Mouse (Mus musculus) intestine, postnatal 0 days (tissue): ENCODE measurements around the gene B3galt6. TPM values are rescaled to one million over a fixed set of nuclear protein-coding genes. Genes with fewer than 3 reads are reported as not detected.

ENCODE experiments used
- ATAC-seq: fragments of 200-750 bp; cut with Nextera tagmentation; 2 replicates; pipeline ENCODE4 v1.8.0; 2017; ENCODE audit warnings: mild to moderate bottlenecking, moderate TSS enrichment, moderate library complexity
- H3K27ac ChIP-seq: fragments of 300-500 bp; sonication (generic); 2 replicates; pipeline ENCODE4 v1.5.1; 2014; ENCODE audit warnings: mild to moderate bottlenecking, low read depth, low read length, moderate library complexity
- H3K27me3 ChIP-seq: fragments of 300-500 bp; sonication (generic); replicated peaks from 2 replicates; pipeline ENCODE4 v1.6.1; 2014; ENCODE audit warnings: low read length, mixed read lengths; ENCODE audit not compliant: control insufficient read depth, insufficient read depth
- H3K36me3 ChIP-seq: fragments of 300-500 bp; sonication (generic); 2 replicates; pipeline ENCODE4 v1.6.1; 2014; ENCODE audit warnings: mild to moderate bottlenecking, moderate library complexity; ENCODE audit not compliant: control insufficient read depth, insufficient read depth
- H3K4me1 ChIP-seq: fragments of 300-500 bp; sonication (generic); replicated peaks from 2 replicates; pipeline ENCODE4 v1.6.1; 2014; ENCODE audit warnings: antibody characterized with exemption, low read length, mixed read lengths; ENCODE audit not compliant: control insufficient read depth, insufficient read depth
- H3K4me2 ChIP-seq: fragments of 300-500 bp; sonication (generic); replicated peaks from 2 replicates; pipeline ENCODE4 v1.6.1; 2014; ENCODE audit warnings: low read depth, mild to moderate bottlenecking, moderate library complexity
- H3K4me3 ChIP-seq: fragments of 300-500 bp; sonication (generic); 2 replicates; pipeline ENCODE4 v1.5.1; 2014; ENCODE audit warnings: low read depth, low read length
- H3K9ac ChIP-seq: fragments of 300-500 bp; sonication (generic); 2 replicates; pipeline ENCODE4 v1.6.1; 2014; ENCODE audit warnings: mild to moderate bottlenecking, low read depth, low read length
- H3K9me3 ChIP-seq: fragments of 300-500 bp; sonication (generic); 2 replicates; pipeline ENCODE4 v1.6.1; 2016; ENCODE audit warnings: mixed run types; ENCODE audit not compliant: control insufficient read depth
- CTCF ChIP-seq: sonication (generic); IDR thresholded peaks from 2 replicates; pipeline ENCODE4 v1.5.1; 2016; ENCODE audit warnings: low read depth, mild to moderate bottlenecking, control low read depth, antibody characterized with exemption, moderate library complexity
- WGBS: fragments of 180-500 bp; shearing (Covaris S2); extraction: QIAGEN DNeasy Blood & Tissue Kit; methylation state at CpG from one replicate; pipeline ENCODE4 v1.1.7; 2014; 5-methylcytosine and 5-hydroxymethylcytosine counted together
- polyA plus RNA-seq: library from polyadenylated mRNA; unstranded; fragments of >200 nt; fragmentation: Nextera tagmentation; extraction: Ambion mirVana; gene quantifications from 2 replicates; pipeline ENCODE4 v1.2.1, GENCODE M21; 2015

Gene B3galt6
- polyA plus RNA-seq, 1 experiment from 2014 or later = 6.0 TPM

GRCm38 (mm10) chr4:156031593-156032391 is 39.3 kb upstream of the B3galt6 start:
- 1% methylated on average over 24 of the region's 24 CpGs for WGBS
- peak; percentile 7; the same call in 1 of the 2 replicates for TF ChIP-seq CTCF
- peaks cover 22% of the 10 kb centered on the region; the same call in 1 of the 2 replicates for H3K36me3 ChIP-seq
- H3K4me2 ChIP-seq = peak overlapping the region; percentile 76
- H3K4me1 ChIP-seq = peaks cover 9% of the 10 kb centered on the region; the same call in 1 of the 2 replicates
- no peaks in the 10 kb centered on the region for H3K27me3 ChIP-seq
- peak; percentile 70 for ATAC-seq
- H3K9ac ChIP-seq = peak overlapping the region; percentile 58
- no peaks in the 10 kb centered on the region for H3K9me3 ChIP-seq
- H3K27ac ChIP-seq = peak overlapping the region; percentile 71
- H3K4me3 ChIP-seq = peak overlapping the region; percentile 54

DNA sequence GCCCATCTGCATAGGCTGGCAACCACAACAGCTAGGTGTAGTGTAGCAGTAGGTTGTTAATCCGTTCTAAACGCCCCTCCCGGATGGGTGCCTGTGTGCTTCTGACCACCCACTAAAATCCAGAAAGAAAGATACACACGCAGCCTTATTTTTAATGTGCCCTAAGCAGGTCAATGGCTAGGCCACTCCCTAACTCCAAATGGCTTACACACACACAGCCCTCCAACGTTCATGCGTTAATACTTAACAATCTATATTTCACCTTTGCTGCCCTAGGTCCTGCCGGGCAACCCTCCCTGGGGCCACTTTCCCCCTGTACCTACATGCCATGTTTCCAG is 38.8 kb upstream of the B3galt6 start:
- no peak for TF ChIP-seq CTCF
- Histone ChIP-seq H3K36me3 (peaks cover 22% of the 10 kb centered on the region; the same call in 1 of the 2 replicates), H3K4me2 (peak overlapping the region; percentile 76), H3K4me3 (peak overlapping the region; percentile 54), H3K9ac (peak overlapping the region; percentile 58), H3K27ac (0 out of 2 replicates have a peak overlapping the region, but pooled peaks have one; percentile 71), H3K4me1 (peaks cover 9% of the 10 kb centered on the region; the same call in 1 of the 2 replicates), H3K27me3 (no peaks in the 10 kb centered on the region), H3K9me3 (no peaks in the 10 kb centered on the region)
- 2% methylated on average over 7 of the region's 7 CpGs for WGBS
- ATAC-seq = no peak; the same call in 1 of the 2 replicates

DNA sequence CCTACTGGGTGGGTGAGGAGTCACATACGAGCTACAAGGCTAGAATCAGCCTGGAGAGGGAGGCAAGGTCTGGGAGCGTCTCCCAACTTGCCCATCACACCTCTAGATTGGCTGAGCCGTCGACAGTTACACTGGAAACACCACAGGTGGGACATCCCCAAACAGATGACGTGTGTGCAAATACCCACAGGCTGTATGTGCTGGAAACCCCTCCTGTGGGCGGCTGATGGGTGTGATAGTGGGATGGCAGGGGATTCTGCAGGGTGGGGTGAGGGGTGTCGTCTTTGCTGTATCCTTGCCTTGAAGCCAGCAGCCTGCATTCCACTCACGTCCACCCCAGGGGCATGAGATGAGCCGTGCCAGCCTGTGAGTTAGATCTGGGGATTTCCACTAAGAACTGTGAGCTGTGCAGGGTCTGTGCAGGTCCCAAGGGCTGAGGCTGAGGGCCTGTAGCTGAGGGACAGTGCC is 38.2 kb upstream of the B3galt6 start:
- no peak overlapping the region for H3K27ac ChIP-seq
- H3K9ac ChIP-seq = peak overlapping the region; percentile 58
- H3K27me3 ChIP-seq = no peaks in the 10 kb centered on the region
- TF ChIP-seq CTCF = peak; percentile 21; the same call in 1 of the 2 replicates
- H3K4me3 ChIP-seq = peak overlapping the region; percentile 54
- H3K4me1 ChIP-seq = peaks cover 9% of the 10 kb centered on the region; the same call in 1 of the 2 replicates
- 45% methylated on average over 9 of the region's 9 CpGs for WGBS
- H3K9me3 ChIP-seq = no peaks in the 10 kb centered on the region
- H3K36me3 ChIP-seq = peaks cover 19% of the 10 kb centered on the region; the same call in 1 of the 2 replicates
- H3K4me2 ChIP-seq = peak overlapping the region; percentile 76
- no peak for ATAC-seq

- no peak for ATAC-seq
- Histone ChIP-seq H3K4me1 (peaks cover 9% of the 10 kb centered on the region; the same call in 1 of the 2 replicates), H3K27ac (no peak overlapping the region), H3K27me3 (no peaks in the 10 kb centered on the region), H3K36me3 (peaks cover 9% of the 10 kb centered on the region; the same call in 1 of the 2 replicates), H3K4me2 (no peak overlapping the region), H3K9ac (no peak overlapping the region), H3K9me3 (no peaks in the 10 kb centered on the region), H3K4me3 (no peak overlapping the region)
- WGBS = 94% methylated on average over 7 of the region's 7 CpGs
- TF ChIP-seq CTCF = no peak
Observed at GRCm38 (mm10) chr4:156028580-156028979, 36.1 kb upstream of the B3galt6 start.

- H3K36me3 ChIP-seq = peaks cover 9% of the 10 kb centered on the region; the same call in 1 of the 2 replicates
- peaks cover 8% of the 10 kb centered on the region; the same call in 1 of the 2 replicates for H3K4me1 ChIP-seq
- no peak within 1 kb of the TSS for H3K27ac ChIP-seq
- no peaks in the 10 kb centered on the region for H3K27me3 ChIP-seq
- H3K9me3 ChIP-seq = no peaks in the 10 kb centered on the region
- WGBS = 42% methylated on average over 4 of the region's 4 CpGs
- H3K4me2 ChIP-seq = no peak within 1 kb of the TSS
- H3K4me3 ChIP-seq = no peak within 1 kb of the TSS
- no peak for ATAC-seq
- peak; percentile 45; the same call in 1 of the 2 replicates for TF ChIP-seq CTCF
- no peak within 1 kb of the TSS for H3K9ac ChIP-seq
Observed at GRCm38 (mm10) chr4:156026013-156026412, 33.6 kb upstream of the B3galt6 start, which contains the start of gene Tnfrsf18. Tnfrsf18 (plus strand) TSS chr4:156026164.

DNA sequence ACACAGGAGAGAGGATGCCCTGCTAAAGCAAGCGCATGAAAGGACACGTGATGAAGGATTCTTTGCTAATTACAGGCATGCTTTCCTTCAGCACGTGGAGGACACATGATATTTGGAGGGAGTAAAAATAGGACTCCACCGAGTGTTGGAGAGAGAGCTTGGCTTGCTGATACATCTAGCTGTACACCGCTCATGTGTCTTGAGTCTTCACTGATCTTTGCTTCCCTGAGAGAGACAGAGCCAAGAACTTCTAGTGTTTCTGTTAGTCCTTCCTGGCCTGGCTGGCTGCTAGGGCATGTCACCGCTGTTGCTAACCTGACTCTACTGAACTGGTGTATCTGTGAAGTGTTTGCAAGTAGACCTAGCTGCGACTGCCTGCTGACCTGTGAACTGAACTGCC is 31.7 kb upstream of the B3galt6 start:
- H3K9ac ChIP-seq = no peak overlapping the region
- H3K36me3 ChIP-seq = peaks cover 7% of the 10 kb centered on the region; the same call in 1 of the 2 replicates
- H3K4me3 ChIP-seq = no peak overlapping the region
- TF ChIP-seq CTCF = no peak
- H3K27me3 ChIP-seq = no peaks in the 10 kb centered on the region
- no peak for ATAC-seq
- H3K4me2 ChIP-seq = no peak overlapping the region
- no peaks in the 10 kb centered on the region for H3K4me1 ChIP-seq
- 91% methylated on average over 7 of the region's 7 CpGs for WGBS
- no peak overlapping the region for H3K27ac ChIP-seq
- no peaks in the 10 kb centered on the region for H3K9me3 ChIP-seq
